ENCODE assay signal across 22 mouse cellular contexts in the genomic region with DNA sequence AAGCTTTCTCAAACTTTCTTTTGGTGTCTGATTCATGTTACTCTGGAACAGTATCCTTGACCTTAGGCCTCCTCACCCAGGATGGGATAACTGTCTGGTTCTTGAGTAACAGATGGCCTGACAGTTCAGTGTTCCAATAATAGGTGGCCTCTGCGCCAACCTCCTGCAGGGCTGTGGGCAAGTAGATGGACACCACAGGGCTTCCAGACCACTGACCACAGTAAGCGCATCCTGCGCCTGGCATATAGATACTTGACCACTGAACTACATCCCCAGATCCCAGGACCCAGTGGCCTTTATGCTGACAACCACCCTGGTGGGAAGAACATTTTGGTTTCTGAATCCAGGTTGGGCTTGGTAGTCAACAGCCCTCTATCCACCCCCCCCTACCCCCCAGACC.
"Had no signal": no experiment of that assay in that cellular context is flagged by ENCODE, and none has a peak within 500 bp of the region (broad histone marks: within the 10 kb centered on the region; RNA-seq: fewer than 3 reads in every experiment).

No protein-coding gene starts in this region.

- H3K4me3 ChIP-seq: limb, embryonic 10.5 days; limb, embryonic 13.5 days; liver, embryonic 12.5 days; liver, embryonic 15.5 days; lung, embryonic 15.5 days; megakaryocyte, embryonic 14.5 days; midbrain, embryonic 15.5 days; neural tube, embryonic 12.5 days; neural tube, embryonic 15.5 days had no signal

- H3K9me3 ChIP-seq: limb, embryonic 10.5 days; limb, embryonic 13.5 days; liver, embryonic 12.5 days; liver, embryonic 15.5 days; lung, embryonic 15.5 days; megakaryocyte, embryonic 14.5 days; midbrain, embryonic 15.5 days; neural tube, embryonic 12.5 days; neural tube, embryonic 15.5 days had no signal

- H3K27me3 ChIP-seq: liver, embryonic 12.5 days; liver, embryonic 15.5 days; lung, embryonic 15.5 days; midbrain, embryonic 15.5 days; neural tube, embryonic 12.5 days; neural tube, embryonic 15.5 days had no signal

- H3K27ac ChIP-seq: limb, embryonic 10.5 days; limb, embryonic 13.5 days; liver, embryonic 12.5 days; liver, embryonic 15.5 days; lung, embryonic 15.5 days; midbrain, embryonic 15.5 days; neural tube, embryonic 12.5 days; neural tube, embryonic 15.5 days had no signal

- DNase-seq: kidney, adult 9 months; kidney, postnatal 14 days; kidney, postnatal 4 days; liver; lung, adult 18-20 months; lung, postnatal 10 days; lung, postnatal 36 days; right cerebral cortex, adult 18-20 months; right cerebral cortex, postnatal 25 days; spleen, adult 18-20 months; thymus, adult 18-20 months; thymus, postnatal 36 days had no signal

- H3K36me3 ChIP-seq: limb, embryonic 10.5 days; liver, embryonic 12.5 days; liver, embryonic 15.5 days; lung, embryonic 15.5 days; midbrain, embryonic 15.5 days; neural tube, embryonic 15.5 days had no signal

- H3K4me1 ChIP-seq: liver, embryonic 15.5 days had no signal

- H3K4me2 ChIP-seq: limb, embryonic 13.5 days; liver, embryonic 12.5 days; liver, embryonic 15.5 days; lung, embryonic 15.5 days; midbrain, embryonic 11.5 days; midbrain, embryonic 15.5 days; neural tube, embryonic 12.5 days; neural tube, embryonic 15.5 days had no signal

- ATAC-seq: liver, embryonic 12.5 days; midbrain, embryonic 15.5 days had no signal

- H3K9ac ChIP-seq: limb, embryonic 13.5 days; liver, embryonic 12.5 days; liver, embryonic 15.5 days; lung, embryonic 15.5 days; midbrain, embryonic 15.5 days; neural tube, embryonic 12.5 days; neural tube, embryonic 15.5 days had no signal
